Mouse (Mus musculus): ENCODE data around the gene Mmp2. TPM values are rescaled to one million over a fixed set of nuclear protein-coding genes. Genes with fewer than 3 reads are reported as not detected.

The Mmp2 gene
- polyA plus RNA-seq, 1 experiment: 18.1 TPM

- no peaks in the 10 kb centered on the region for H3K36me3 ChIP-seq (ENCODE audit: control insufficient read depth, insufficient read depth)
- no peak for TF ChIP-seq MAX (IDR thresholded peaks at IDR 0.05)
- no peak for TF ChIP-seq CTCF (IDR thresholded peaks at IDR 0.05; ENCODE audit: control insufficient read depth, insufficient read depth, insufficient read length)
- TF ChIP-seq FOSL1 (IDR thresholded peaks at IDR 0.05; ENCODE audit: insufficient read depth, low read length, poor library complexity, severe bottlenecking): no peak
- TF ChIP-seq MYOD1 (IDR thresholded peaks at IDR 0.05; ENCODE audit: control insufficient read depth, insufficient read length, low read depth): no peak
- no peak for TF ChIP-seq MYOG (IDR thresholded peaks at IDR 0.05; ENCODE audit: control insufficient read depth, extremely low read depth, insufficient read length)
- TF ChIP-seq USF1 (IDR thresholded peaks at IDR 0.05; ENCODE audit: low read depth): no peak
- TF ChIP-seq CEBPB (IDR thresholded peaks at IDR 0.05; ENCODE audit: low read depth): no peak
- H3K27me3 ChIP-seq (ENCODE audit: control insufficient read depth, insufficient read depth, insufficient read length): no peaks in the 10 kb centered on the region
- H3ac ChIP-seq (ENCODE audit: control insufficient read depth, insufficient read length, low read depth): no peak overlapping the region
- H3K79me3 ChIP-seq (ENCODE audit: low read depth): no peaks in the 10 kb centered on the region
- H3K4me3 ChIP-seq (ENCODE audit: insufficient read depth, poor library complexity, severe bottlenecking): no peak overlapping the region
- no peaks in the 10 kb centered on the region for H3K79me2 ChIP-seq (ENCODE audit: control insufficient read depth, insufficient read depth)
Observed at GRCm38 (mm10) chr8:92793852-92794580, 33.1 kb upstream of the Mmp2 start.

- no peaks in the 10 kb centered on the region for H3K79me2 ChIP-seq (ENCODE audit: control insufficient read depth, insufficient read depth)
- no peaks in the 10 kb centered on the region for H3K27me3 ChIP-seq (ENCODE audit: control insufficient read depth, insufficient read depth, insufficient read length)
- no peaks in the 10 kb centered on the region for H3K36me3 ChIP-seq (ENCODE audit: control insufficient read depth, insufficient read depth)
- H3K4me3 ChIP-seq (ENCODE audit: insufficient read depth, poor library complexity, severe bottlenecking): no peak overlapping the region
- TF ChIP-seq USF1 (IDR thresholded peaks at IDR 0.05; ENCODE audit: low read depth): no peak
- TF ChIP-seq MAX (IDR thresholded peaks at IDR 0.05): no peak
- TF ChIP-seq FOSL1 (IDR thresholded peaks at IDR 0.05; ENCODE audit: insufficient read depth, low read length, poor library complexity, severe bottlenecking): no peak
- TF ChIP-seq CTCF (IDR thresholded peaks at IDR 0.05; ENCODE audit: control insufficient read depth, insufficient read depth, insufficient read length): no peak
- no peak for TF ChIP-seq MYOD1 (IDR thresholded peaks at IDR 0.05; ENCODE audit: control insufficient read depth, insufficient read length, low read depth)
- no peak for TF ChIP-seq CEBPB (IDR thresholded peaks at IDR 0.05; ENCODE audit: low read depth)
- no peak overlapping the region for H3ac ChIP-seq (ENCODE audit: control insufficient read depth, insufficient read length, low read depth)
- H3K79me3 ChIP-seq (ENCODE audit: low read depth): no peaks in the 10 kb centered on the region
Observed at GRCm38 (mm10) chr8:92797527-92797931, 29.6 kb upstream of the Mmp2 start.

- no peak overlapping the region for H3ac ChIP-seq (ENCODE audit: control insufficient read depth, insufficient read length, low read depth)
- H3K27me3 ChIP-seq (ENCODE audit: control insufficient read depth, insufficient read depth, insufficient read length): no peaks in the 10 kb centered on the region
- no peak overlapping the region for H3K4me3 ChIP-seq (ENCODE audit: insufficient read depth, poor library complexity, severe bottlenecking)
- no peaks in the 10 kb centered on the region for H3K36me3 ChIP-seq (ENCODE audit: control insufficient read depth, insufficient read depth)
- no peaks in the 10 kb centered on the region for H3K79me3 ChIP-seq (ENCODE audit: low read depth)
- TF ChIP-seq CEBPB (IDR thresholded peaks at IDR 0.05; ENCODE audit: low read depth): no peak
- no peak for TF ChIP-seq FOSL1 (IDR thresholded peaks at IDR 0.05; ENCODE audit: insufficient read depth, low read length, poor library complexity, severe bottlenecking)
- TF ChIP-seq MYOG (IDR thresholded peaks at IDR 0.05; ENCODE audit: control insufficient read depth, extremely low read depth, insufficient read length): no peak
- TF ChIP-seq USF1 (IDR thresholded peaks at IDR 0.05; ENCODE audit: low read depth): no peak
- TF ChIP-seq MYOD1 (IDR thresholded peaks at IDR 0.05; ENCODE audit: control insufficient read depth, insufficient read length, low read depth): no peak
- TF ChIP-seq MAX (IDR thresholded peaks at IDR 0.05): no peak
- TF ChIP-seq CTCF (IDR thresholded peaks at IDR 0.05; ENCODE audit: control insufficient read depth, insufficient read depth, insufficient read length): no peak
- no peaks in the 10 kb centered on the region for H3K79me2 ChIP-seq (ENCODE audit: control insufficient read depth, insufficient read depth)
Observed at GRCm38 (mm10) chr8:92799406-92799805, 27.7 kb upstream of the Mmp2 start.

GRCm38 (mm10) chr8:92801231-92801630, 25.9 kb upstream of the Mmp2 start:
- H3K4me3 ChIP-seq (ENCODE audit: insufficient read depth, poor library complexity, severe bottlenecking): no peak overlapping the region
- H3K36me3 ChIP-seq (ENCODE audit: control insufficient read depth, insufficient read depth): no peaks in the 10 kb centered on the region

GRCm38 (mm10) chr8:92802591-92802990, 24.5 kb upstream of the Mmp2 start:
- TF ChIP-seq CTCF (IDR thresholded peaks at IDR 0.05; ENCODE audit: control insufficient read depth, insufficient read depth, insufficient read length) (no peak), MYOD1 (IDR thresholded peaks at IDR 0.05; ENCODE audit: control insufficient read depth, insufficient read length, low read depth) (no peak), CEBPB (IDR thresholded peaks at IDR 0.05; ENCODE audit: low read depth) (no peak), MYOG (IDR thresholded peaks at IDR 0.05; ENCODE audit: control insufficient read depth, extremely low read depth, insufficient read length) (no peak), MAX (IDR thresholded peaks at IDR 0.05) (no peak), FOSL1 (IDR thresholded peaks at IDR 0.05; ENCODE audit: insufficient read depth, low read length, poor library complexity, severe bottlenecking) (no peak)
- Histone ChIP-seq H3K79me2 (ENCODE audit: control insufficient read depth, insufficient read depth) (no peaks in the 10 kb centered on the region), H3ac (ENCODE audit: control insufficient read depth, insufficient read length, low read depth) (no peak overlapping the region)

More at GRCm38 (mm10) chr8:92801231-92801630, 25.9 kb upstream of the Mmp2 start:
- TF ChIP-seq USF1 (IDR thresholded peaks at IDR 0.05; ENCODE audit: low read depth) (no peak), CEBPB (IDR thresholded peaks at IDR 0.05; ENCODE audit: low read depth) (peak; percentile 91)
- H3ac ChIP-seq (ENCODE audit: control insufficient read depth, insufficient read length, low read depth): no peak overlapping the region
- no peaks in the 10 kb centered on the region for H3K27me3 ChIP-seq (ENCODE audit: control insufficient read depth, insufficient read depth, insufficient read length)
- no peaks in the 10 kb centered on the region for H3K79me3 ChIP-seq (ENCODE audit: low read depth)
- H3K79me2 ChIP-seq (ENCODE audit: control insufficient read depth, insufficient read depth): no peaks in the 10 kb centered on the region

GRCm38 (mm10) chr8:92812773-92813172, 14.3 kb upstream of the Mmp2 start:
- no peaks in the 10 kb centered on the region for H3K79me3 ChIP-seq (ENCODE audit: low read depth)
- H3K4me3 ChIP-seq (ENCODE audit: insufficient read depth, poor library complexity, severe bottlenecking): no peak overlapping the region
- H3K36me3 ChIP-seq (ENCODE audit: control insufficient read depth, insufficient read depth): no peaks in the 10 kb centered on the region
- H3ac ChIP-seq (ENCODE audit: control insufficient read depth, insufficient read length, low read depth): no peak overlapping the region
- no peaks in the 10 kb centered on the region for H3K79me2 ChIP-seq (ENCODE audit: control insufficient read depth, insufficient read depth)
- H3K27me3 ChIP-seq (ENCODE audit: control insufficient read depth, insufficient read depth, insufficient read length): no peaks in the 10 kb centered on the region
- TF ChIP-seq CEBPB (IDR thresholded peaks at IDR 0.05; ENCODE audit: low read depth) (no peak), CTCF (IDR thresholded peaks at IDR 0.05; ENCODE audit: control insufficient read depth, insufficient read depth, insufficient read length) (no peak), MYOG (IDR thresholded peaks at IDR 0.05; ENCODE audit: control insufficient read depth, extremely low read depth, insufficient read length) (no peak), MAX (IDR thresholded peaks at IDR 0.05) (no peak), USF1 (IDR thresholded peaks at IDR 0.05; ENCODE audit: low read depth) (no peak), MYOD1 (IDR thresholded peaks at IDR 0.05; ENCODE audit: control insufficient read depth, insufficient read length, low read depth) (no peak), FOSL1 (IDR thresholded peaks at IDR 0.05; ENCODE audit: insufficient read depth, low read length, poor library complexity, severe bottlenecking) (no peak)

More at GRCm38 (mm10) chr8:92802591-92802990, 24.5 kb upstream of the Mmp2 start:
- H3K36me3 ChIP-seq (ENCODE audit: control insufficient read depth, insufficient read depth): no peaks in the 10 kb centered on the region
- no peaks in the 10 kb centered on the region for H3K27me3 ChIP-seq (ENCODE audit: control insufficient read depth, insufficient read depth, insufficient read length)
- H3K79me3 ChIP-seq (ENCODE audit: low read depth): no peaks in the 10 kb centered on the region
- H3K4me3 ChIP-seq (ENCODE audit: insufficient read depth, poor library complexity, severe bottlenecking): no peak overlapping the region
